Mouse (Mus musculus) layer of hippocampus, postnatal 10 days (tissue): ENCODE measurements around the gene Mrpl34. TPM values are rescaled to one million over a fixed set of nuclear protein-coding genes. Genes with fewer than 3 reads are reported as not detected.

ENCODE experiments used
- DNase-seq, 2 experiments: peaks; one replicate each; pipeline ENCODE4 v3.0.0; 2021; ENCODE audit warnings: low spot score in 2 of 2
- total RNA-seq, 2 experiments: library from RNA; stranded (reverse); gene quantifications; 2 replicates each; pipeline ENCODE4 v1.2.3; 2021

The Mrpl34 gene
- total RNA-seq, 2 experiments from 2014 or later, result 59.5 to 69.2 TPM

DNA sequence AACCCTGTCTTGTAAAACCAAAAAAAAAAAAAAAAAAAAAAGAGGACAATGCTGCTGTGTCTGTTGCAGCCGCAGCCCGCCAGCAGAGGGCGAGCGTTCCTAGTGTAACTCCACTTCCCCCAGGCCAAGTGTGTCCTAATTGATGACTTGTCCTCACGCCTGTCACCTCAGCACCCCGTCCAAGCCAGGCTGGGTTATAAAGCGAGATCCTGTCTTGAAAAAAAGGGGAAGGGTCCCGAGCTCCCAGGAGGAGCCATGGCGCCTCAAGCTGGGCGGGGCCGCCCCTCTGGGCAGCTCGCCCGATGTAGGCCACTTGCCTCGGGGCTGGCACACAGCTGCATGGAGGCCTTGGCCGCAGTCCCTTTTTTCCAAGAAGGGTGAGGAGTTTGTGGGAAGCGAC, 30.3 kb downstream of the Mrpl34 start:
- DNase-seq, result peak; percentile 86 to 87

DNA sequence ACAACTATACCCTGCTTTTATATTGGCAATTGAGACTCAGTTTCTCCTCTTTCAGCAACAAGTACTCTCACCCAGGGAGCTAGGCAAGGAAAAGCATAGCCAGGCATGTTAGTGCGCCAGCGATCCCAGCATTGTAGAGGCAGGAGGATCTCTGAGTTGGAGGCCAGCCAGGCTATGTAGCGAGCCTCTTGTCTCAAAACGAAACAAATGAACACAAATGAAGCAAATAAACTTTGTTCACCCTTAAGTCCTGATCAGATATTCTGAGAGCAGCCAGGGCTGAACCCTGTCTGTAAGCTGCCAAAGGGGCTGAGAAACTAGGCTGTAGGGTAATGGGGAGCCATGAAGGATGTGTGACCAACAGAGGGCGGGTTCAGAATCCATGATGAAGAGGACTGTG, 31.1 kb downstream of the Mrpl34 start:
- DNase-seq, result no peak

DNA sequence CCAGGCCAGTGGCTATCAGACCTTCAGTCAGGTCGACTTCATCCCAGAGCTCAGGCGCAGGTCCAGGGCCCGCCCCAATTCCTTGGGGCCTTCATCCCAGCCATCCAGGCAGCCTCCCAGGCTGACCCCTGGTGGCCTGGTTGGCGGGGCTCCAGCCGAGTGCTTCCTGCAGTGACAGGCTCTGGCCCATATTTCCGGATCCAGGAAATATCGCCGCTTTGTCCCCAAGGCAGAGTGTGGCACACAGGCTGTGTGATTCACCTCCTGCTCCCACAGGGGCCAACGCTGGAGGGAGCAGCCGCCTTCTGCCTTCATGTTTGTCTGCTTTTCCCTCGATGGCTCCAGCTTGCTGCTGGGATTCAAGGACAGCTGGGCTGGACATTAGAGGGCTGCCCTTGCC, 31.7 kb downstream of the Mrpl34 start:
- peak; percentile 57 to 66 for DNase-seq

DNA sequence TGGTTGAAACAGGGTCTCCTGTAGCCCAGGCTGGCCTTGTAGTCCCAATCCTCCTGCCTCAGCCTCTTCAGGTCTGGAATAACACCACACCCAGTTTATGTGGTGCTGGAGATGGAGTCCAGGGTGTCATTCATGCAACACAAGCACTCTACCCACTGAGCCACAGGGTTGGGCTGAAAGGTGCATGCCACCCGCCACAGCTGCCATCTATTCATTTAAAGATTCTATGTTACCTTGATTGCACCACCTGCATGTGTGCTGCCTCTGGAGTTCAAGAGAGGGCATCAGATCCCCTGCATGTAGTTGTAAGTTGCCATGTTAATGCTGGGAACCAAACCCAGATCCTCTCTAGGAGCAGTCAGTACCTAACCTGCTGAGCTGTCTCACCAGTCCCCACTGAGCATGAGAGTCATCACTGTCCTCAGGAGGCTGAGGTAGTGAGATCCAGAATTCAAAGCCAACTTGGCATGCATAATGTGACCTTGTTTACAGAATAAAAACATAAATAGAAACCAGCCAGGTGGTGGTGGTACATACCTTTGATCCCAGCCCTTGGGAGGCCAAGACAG, 32.4 kb downstream of the Mrpl34 start:
- DNase-seq, result no peak

DNA sequence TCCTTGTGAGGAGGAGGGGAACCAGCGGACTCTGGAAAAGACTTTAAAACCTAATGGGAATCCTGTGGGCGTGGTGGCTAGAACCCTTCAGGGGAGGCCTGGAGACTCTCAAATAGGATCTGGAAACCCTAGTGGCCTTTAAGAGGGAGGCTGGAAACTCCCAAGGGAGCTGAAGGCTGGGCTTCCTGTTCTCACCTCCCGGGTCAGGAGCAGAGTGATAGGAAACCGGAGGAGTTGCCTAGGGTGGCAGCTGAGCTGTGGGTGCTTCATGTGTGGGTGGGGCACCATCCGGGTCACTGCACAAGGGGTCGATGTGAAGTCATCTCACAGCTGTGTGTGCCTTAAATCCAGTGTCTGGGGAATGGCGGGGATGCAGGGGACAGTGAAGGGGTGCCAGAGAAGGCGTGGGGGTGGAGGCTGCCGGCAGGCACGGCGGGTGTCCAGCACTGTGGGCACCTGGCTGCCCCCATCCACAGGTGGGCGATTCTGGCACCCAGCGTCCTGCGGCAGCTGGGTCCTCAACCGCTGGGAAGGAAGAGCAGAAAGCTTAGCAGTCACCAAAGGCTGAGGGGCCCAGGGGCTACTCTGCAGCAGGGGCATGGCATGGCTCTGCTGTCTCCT, 33.2 kb downstream of the Mrpl34 start:
- DNase-seq, result no peak

DNA sequence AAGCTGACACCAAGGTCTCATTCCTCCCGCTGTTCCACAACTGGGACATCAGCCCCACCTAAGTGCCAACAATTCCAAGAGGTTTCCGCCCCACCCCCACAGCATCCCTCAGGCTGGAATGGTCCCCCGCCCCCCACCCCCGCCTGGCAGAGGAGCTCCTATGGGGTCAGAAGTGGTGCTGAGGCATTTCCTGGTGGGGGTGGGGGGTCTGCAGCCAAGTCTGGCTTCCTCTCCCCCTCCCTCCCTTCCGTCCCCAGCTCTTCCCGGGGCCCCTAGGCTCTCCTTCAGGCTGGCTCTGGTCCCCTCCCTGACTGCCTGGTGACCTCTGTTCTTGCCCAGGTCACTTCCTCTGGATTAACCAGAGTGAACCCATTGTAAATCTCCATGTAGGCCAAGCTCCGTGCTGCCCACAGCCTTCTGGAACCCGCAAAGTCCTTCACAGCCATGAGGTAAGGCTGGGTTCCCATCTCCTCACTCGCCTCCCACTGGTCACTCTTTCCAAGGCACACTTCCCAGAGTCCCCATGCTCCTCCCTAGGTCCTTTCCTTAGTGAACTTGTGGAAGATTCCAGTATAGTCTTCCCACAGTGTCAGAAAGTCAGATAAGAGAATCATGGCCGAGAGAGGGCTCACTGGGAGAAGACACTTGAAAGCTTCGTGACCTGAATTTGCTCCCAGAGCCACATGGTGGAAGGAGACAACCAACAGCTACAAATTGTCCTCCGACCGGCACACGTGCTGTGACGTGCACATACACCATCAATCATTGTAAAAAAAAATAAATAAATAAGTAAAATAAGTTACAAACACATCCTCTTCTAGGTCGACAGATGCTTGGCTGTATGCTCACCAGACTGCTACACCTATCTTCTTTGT, 34.3 kb downstream of the Mrpl34 start:
- no peak for DNase-seq

DNA sequence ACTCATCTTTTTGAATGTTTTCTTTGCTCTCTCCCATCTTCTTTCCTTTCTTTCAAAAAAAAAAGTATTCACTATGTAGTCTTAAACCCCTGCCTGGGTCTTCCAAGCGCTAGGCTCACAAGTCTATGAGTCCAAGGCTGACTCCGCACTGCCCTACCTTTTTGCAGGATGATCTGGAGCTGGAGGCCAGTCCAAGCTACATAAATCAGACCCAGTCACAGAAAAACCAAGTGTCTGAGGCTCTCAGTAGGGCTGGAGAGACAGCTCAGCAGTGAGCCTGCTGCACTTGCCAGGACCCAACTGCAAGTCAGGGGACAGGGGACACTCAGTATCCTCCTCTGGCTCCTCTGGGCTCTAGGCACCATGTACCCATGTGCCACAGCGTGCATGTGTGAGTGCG, 39.6 kb downstream of the Mrpl34 start:
- DNase-seq, result no peak

DNA sequence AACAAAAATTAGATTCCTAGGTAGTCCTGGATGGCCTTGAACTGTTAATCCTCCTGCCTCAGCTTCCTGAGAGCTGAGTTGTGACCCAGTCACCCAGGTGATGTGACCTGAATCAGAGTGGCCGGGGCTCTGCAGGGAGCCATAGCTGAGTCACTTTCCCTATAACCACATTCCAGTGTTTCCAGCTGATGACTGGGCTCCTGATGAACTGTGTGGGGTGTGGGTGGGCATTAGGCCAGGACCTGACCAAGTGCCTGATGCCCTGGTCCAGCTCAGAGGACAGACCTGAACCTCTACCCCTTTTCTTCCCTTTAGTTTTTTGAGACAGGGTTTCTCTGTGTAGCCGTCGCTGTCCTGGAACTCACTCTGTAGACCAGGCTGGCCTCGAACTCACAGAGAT, 40.6 kb downstream of the Mrpl34 start:
- DNase-seq, result no peak

DNA sequence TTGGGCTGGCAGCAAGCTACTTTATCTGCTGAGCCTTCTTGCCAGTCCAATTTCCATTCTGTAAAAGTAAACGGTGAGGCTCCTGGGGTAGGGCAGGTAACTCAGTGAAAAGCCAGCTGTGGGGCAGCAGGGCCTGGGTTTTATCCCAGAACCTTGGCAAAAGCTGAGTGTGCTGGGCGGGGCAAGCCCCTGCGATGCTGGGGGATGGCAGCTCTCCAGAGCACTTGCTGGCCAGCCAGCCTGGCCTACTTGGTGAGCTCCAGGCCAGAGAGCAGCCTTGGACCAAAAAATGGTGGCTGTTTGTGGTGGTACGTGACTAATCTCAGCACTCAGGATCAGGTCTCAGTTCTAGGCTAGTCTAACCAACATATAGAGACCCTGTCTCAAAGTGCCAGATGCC, 41.2 kb downstream of the Mrpl34 start:
- DNase-seq, result no peak

DNA sequence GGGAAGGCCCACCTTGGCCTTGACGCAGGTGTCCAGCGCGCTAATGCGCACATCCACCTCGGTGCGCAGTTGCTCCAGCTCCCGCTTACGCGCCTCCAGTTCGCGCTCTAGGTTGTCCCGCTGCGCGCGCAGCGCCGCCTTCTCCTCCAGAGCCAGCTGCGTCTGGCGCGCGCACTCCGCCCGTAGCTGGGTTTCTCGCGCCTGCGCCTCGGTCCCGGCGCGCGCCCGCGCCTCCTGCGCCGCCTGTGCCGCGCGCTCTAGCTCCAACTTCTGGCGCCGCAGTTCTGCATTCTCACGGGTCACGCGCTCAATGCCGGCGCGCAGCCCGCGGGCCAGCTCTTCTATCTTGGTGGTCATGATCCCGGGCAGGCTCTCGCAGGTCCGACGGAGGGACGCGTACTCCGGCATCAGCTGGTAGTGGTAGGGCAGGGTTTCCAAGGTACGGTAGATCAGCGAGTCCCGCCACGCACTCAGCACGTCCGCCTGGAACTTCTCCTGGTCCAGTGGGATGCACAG, 42.9 kb downstream of the Mrpl34 start:
- peak; percentile 63 to 83 for DNase-seq

DNA sequence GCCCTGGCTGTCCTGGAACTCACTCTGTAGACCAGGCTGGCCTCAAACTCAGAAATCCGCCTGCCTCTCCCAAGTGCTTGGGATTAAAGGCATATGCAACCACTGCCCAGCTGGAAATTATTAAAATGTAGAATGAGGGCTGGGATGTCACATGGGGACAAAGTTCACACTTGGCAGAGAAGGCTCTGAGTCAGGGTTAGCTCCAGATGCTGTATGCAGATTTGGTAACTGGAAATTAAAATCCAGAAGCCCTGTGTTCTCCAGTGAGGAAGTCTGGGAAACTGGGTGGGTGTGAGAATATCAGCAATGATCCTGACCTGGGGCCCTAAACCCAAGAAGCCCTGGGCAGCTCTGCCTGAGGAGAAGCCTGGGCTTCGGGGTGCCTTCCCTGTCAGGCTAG, 44.6 kb downstream of the Mrpl34 start:
- DNase-seq, result no peak

DNA sequence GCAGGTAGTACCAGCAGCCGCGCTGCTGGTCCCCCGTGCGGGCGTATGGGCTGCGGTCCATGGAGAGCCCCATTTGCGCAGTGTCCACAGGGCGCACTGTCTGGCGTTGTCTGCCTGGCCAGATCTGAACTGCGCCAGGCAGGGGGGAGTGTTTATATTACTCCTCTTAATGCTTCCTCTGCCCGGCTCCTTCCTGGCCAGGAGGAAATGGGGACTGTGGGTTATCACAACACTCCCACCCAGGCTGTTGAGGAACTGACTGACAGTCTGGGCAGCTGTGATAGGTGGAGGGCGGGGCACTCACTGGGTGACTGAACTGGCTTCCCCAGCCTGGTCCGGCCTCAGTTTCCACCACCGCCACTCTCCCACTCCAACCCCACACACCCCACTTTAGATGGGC, 46.9 kb downstream of the Mrpl34 start, which contains the start of gene Plvap:
Gene Plvap (minus strand): TSS at position 109 of the 400 bp plus-strand sequence.
- DNase-seq, result no peak

DNA sequence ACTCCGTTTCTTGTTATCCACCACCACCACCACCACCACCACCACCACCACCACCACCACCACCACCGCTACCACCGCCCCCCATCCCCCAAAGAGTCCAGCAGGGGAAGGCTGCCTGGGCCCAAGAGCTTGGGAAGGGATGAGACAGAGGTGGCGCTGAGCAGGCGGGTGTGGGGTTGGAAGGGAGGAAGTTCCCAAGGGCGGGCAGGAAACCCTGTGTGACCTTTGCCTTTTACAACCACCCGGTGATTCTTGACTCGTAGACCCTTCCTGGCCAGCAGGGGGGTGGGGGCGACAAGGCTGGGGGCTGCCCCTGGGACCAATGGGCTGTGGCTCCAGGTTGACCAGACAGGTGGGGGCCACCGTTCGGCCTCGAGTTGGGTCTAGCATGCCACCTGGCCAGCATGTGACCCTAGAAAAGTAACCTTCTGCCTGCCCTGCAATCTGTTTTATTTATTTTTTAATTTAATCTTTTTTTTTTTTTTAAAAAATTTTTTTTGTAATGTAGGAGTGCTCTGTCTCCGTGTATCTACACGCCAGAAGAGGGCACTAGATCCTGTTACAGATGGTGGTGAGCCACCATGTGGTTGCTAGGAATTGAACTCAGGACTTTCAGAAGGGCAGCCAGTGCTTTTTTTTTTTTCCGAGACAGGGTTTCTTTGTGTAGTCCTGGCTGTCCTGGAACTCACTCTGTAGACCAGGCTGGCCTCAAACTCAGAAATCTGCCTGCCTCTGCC, 48.4 kb downstream of the Mrpl34 start:
- DNase-seq, result no peak

DNA sequence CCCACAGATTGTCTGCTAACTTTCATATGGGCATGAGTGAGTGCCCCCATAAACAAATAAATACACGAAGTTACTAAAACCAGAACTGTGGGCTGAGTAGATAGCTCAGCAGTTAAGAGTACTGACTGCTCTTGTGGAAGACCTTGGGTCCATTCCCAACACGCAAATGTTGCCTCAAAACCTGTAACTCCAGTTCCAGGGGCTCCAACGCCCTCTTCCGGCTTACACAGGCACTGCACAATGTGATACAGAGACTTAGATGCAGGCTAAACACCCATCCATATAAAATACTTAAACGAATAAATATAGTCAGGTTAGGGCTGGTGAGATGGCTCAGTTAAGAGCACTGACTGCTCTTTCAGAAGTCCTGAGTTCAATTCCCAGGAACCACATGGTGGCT, 50.3 kb downstream of the Mrpl34 start:
- no peak for DNase-seq

Other genes with a start within 250 kb of the Mrpl34 start
- 10 to 100 TPM; 33.2 to 36.6 TPM for gene Myo9b, start 192.2 kb upstream of the Mrpl34 start, total RNA-seq
- gene Haus8, start 192.0 kb upstream of the Mrpl34 start, total RNA-seq, result 10 to 100 TPM; 19.0 to 22.3 TPM
- 100 to 1,000 TPM in 1 of 2 experiments, 10 to 100 TPM in 1; 97.9 to 108 TPM for gene Use1, start 98.1 kb upstream of the Mrpl34 start, total RNA-seq
- 10 to 100 TPM; 17.2 to 17.6 TPM for gene Ocel1, start 93.7 kb upstream of the Mrpl34 start, total RNA-seq
- gene Nr2f6, start 83.0 kb upstream of the Mrpl34 start, total RNA-seq, result 10 to 100 TPM; 32.2 to 32.5 TPM
- 1 to 10 TPM; 6.7 to 7.3 TPM for gene Ushbp1, start 69.2 kb upstream of the Mrpl34 start, total RNA-seq
- gene Babam1, start 68.1 kb upstream of the Mrpl34 start, total RNA-seq, result 10 to 100 TPM; 78.7 to 82.2 TPM
- 1 to 10 TPM; 2.2 to 2.7 TPM for gene Ankle1, start 58.9 kb upstream of the Mrpl34 start, total RNA-seq
- gene Abhd8, start 1.3 kb upstream of the Mrpl34 start, total RNA-seq, result 100 to 1,000 TPM; 145 to 159 TPM
- 100 to 1,000 TPM; 128 to 130 TPM for gene Dda1, start 4.2 kb downstream of the Mrpl34 start, total RNA-seq
- gene Ano8, start 21.0 kb downstream of the Mrpl34 start, total RNA-seq, result 10 to 100 TPM; 64.3 to 71.5 TPM
- gene Gtpbp3, start 23.1 kb downstream of the Mrpl34 start, total RNA-seq, result 10 to 100 TPM; 26.4 to 29.4 TPM
- gene Plvap, start 46.8 kb downstream of the Mrpl34 start, total RNA-seq, result 1 to 10 TPM; 8.1 to 9.2 TPM
- gene Ccdc194, start 60.8 kb downstream of the Mrpl34 start, total RNA-seq, result not detected
- 1 to 10 TPM; 4.1 to 4.8 TPM for gene Bst2, start 72.5 kb downstream of the Mrpl34 start, total RNA-seq
- 10 to 100 TPM; 36.9 to 40.7 TPM for gene Mvb12a, start 78.0 kb downstream of the Mrpl34 start, total RNA-seq
- not detected for gene Tmem221, start 93.9 kb downstream of the Mrpl34 start, total RNA-seq
- not detected for gene Nxnl1, start 101.6 kb downstream of the Mrpl34 start, total RNA-seq
- gene Slc27a1, start 103.9 kb downstream of the Mrpl34 start, total RNA-seq, result 10 to 100 TPM; 76.8 to 92.7 TPM
- gene Pgls, start 127.2 kb downstream of the Mrpl34 start, total RNA-seq, result 10 to 100 TPM; 75.1 to 81.0 TPM
- 1 to 10 TPM; 4.6 to 5.8 TPM for gene Fam129c, start 132.7 kb downstream of the Mrpl34 start, total RNA-seq
- gene Colgalt1, start 146.0 kb downstream of the Mrpl34 start, total RNA-seq, result 10 to 100 TPM; 65.8 to 77.0 TPM
- gene Unc13a, start 206.8 kb downstream of the Mrpl34 start, total RNA-seq, result 100 to 1,000 TPM; 242 to 246 TPM
- gene Jak3, start 211.3 kb downstream of the Mrpl34 start, total RNA-seq, result 1 to 10 TPM; 7.7 to 7.8 TPM
- 1 to 10 TPM; 2.3 to 2.4 TPM for gene Insl3, start 224.3 kb downstream of the Mrpl34 start, total RNA-seq
- under 1 TPM; 0.42 to 0.64 TPM for gene B3gnt3, start 236.8 kb downstream of the Mrpl34 start, total RNA-seq